Mouse (Mus musculus) lung, postnatal 0 days (tissue): Measurements from ENCODE around the gene Smarcd3. TPM values are rescaled to one million over a fixed set of nuclear protein-coding genes. Genes with fewer than 3 reads are reported as not detected.

Source experiments
- ATAC-seq: fragments of 200-750 bp; cut with Nextera tagmentation; 2 replicates; pipeline ENCODE4 v1.8.0; 2017; ENCODE audit warnings: moderate library complexity
- DNase-seq: peaks from one replicate; pipeline ENCODE4 v3.0.0-alpha.2; 2016; ENCODE audit warnings: low spot score
- H3K27ac ChIP-seq: fragments of 300-500 bp; sonication (generic); 2 replicates; pipeline ENCODE4 v1.5.1; 2014; ENCODE audit warnings: antibody characterized with exemption, mild to moderate bottlenecking, low read length, mixed read lengths
- H3K27me3 ChIP-seq: fragments of 300-500 bp; sonication (generic); replicated peaks from 2 replicates; pipeline ENCODE4 v1.6.1; 2014; ENCODE audit warnings: low read length, mixed read lengths; ENCODE audit not compliant: insufficient read depth
- H3K36me3 ChIP-seq: fragments of 300-500 bp; sonication (generic); 2 replicates; pipeline ENCODE4 v1.6.1; 2014; ENCODE audit warnings: low read length, mixed read lengths; ENCODE audit not compliant: insufficient read depth
- H3K4me1 ChIP-seq: fragments of 300-500 bp; sonication (generic); 2 replicates; pipeline ENCODE4 v1.6.1; 2014; ENCODE audit warnings: antibody characterized with exemption, low read depth, low read length, mixed read lengths; ENCODE audit not compliant: insufficient read depth
- H3K4me2 ChIP-seq: fragments of 300-500 bp; sonication (generic); replicated peaks from 2 replicates; pipeline ENCODE4 v1.6.1; 2014; ENCODE audit warnings: low read depth, mild to moderate bottlenecking, low read length, moderate library complexity, mixed read lengths
- H3K4me3 ChIP-seq: fragments of 300-500 bp; sonication (generic); 2 replicates; pipeline ENCODE4 v1.5.1; 2014; ENCODE audit warnings: low read depth, low read length
- H3K9ac ChIP-seq: fragments of 300-500 bp; sonication (generic); replicated peaks from 2 replicates; pipeline ENCODE4 v1.6.1; 2014; ENCODE audit warnings: low read depth, mild to moderate bottlenecking
- H3K9me3 ChIP-seq: fragments of 300-500 bp; sonication (generic); 2 replicates; pipeline ENCODE4 v1.6.1; 2016; ENCODE audit warnings: low read length, mixed read lengths
- CTCF ChIP-seq: IDR thresholded peaks from 2 replicates; pipeline ENCODE4 v1.5.1; 2016; ENCODE audit warnings: antibody characterized with exemption, mild to moderate bottlenecking
- EP300 ChIP-seq: IDR thresholded peaks from 2 replicates; pipeline ENCODE4 v1.6.1; 2016; ENCODE audit warnings: antibody characterized with exemption, mild to moderate bottlenecking, control low read depth
- WGBS: fragments of 180-500 bp; shearing (Covaris S2); extraction: QIAGEN DNeasy Blood & Tissue Kit; methylation state at CpG from one replicate; pipeline ENCODE4 v1.1.7; 2014; 5-methylcytosine and 5-hydroxymethylcytosine counted together
- polyA plus RNA-seq: library from polyadenylated mRNA; unstranded; fragments of >200 nt; fragmentation: Nextera tagmentation; extraction: Ambion mirVana; gene quantifications from 2 replicates; pipeline ENCODE4 v1.2.1, GENCODE M21; 2015

The Smarcd3 gene
- polyA plus RNA-seq, 1 experiment from 2014 or later = 8.0 TPM

DNA sequence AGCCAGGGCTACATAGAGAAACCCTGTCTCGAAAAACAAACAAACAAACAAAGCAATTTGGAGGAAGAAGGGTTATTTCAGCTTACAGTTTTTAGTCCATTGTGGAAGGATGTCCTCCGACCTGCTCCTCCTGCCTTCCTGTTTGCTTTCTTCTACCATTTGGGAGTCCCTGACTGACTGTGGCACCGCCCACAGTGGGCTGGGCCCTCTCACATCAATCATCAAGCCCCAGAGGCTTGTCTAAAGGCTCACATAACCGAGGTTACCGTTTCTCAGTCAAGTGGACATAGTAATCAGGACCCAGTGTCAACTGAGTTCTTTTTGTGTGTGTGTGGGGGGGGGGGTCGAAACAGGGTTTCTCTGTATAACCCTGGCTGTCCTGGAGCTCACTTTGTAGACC is 13.9 kb upstream of the Smarcd3 start:
- 42% methylated on average over 6 of the region's 6 CpGs for WGBS
- TF ChIP-seq EP300 (no peak), CTCF (no peak)

GRCm38 (mm10) chr5:24636987-24637386 is 12.8 kb upstream of the Smarcd3 start:
- no peaks in the 10 kb centered on the region for H3K9me3 ChIP-seq
- H3K9ac ChIP-seq = no peak overlapping the region
- TF ChIP-seq CTCF (peak; percentile 21), EP300 (no peak)
- H3K36me3 ChIP-seq = no peaks in the 10 kb centered on the region
- no peak overlapping the region for H3K4me3 ChIP-seq
- no peak overlapping the region for H3K27ac ChIP-seq
- WGBS = 66% methylated on average over 4 of the region's 4 CpGs
- H3K4me1 ChIP-seq = no peaks in the 10 kb centered on the region
- DNase-seq (no peak), ATAC-seq (no peak)
- H3K4me2 ChIP-seq = no peak overlapping the region
- H3K27me3 ChIP-seq = no peaks in the 10 kb centered on the region

More for the DNA sequence above, 13.9 kb upstream of the Smarcd3 start:
- no peak for ATAC-seq
- Histone ChIP-seq H3K36me3 (no peaks in the 10 kb centered on the region), H3K4me3 (no peak overlapping the region), H3K4me2 (no peak overlapping the region), H3K9me3 (no peaks in the 10 kb centered on the region), H3K27ac (no peak overlapping the region), H3K9ac (no peak overlapping the region), H3K27me3 (no peaks in the 10 kb centered on the region), H3K4me1 (no peaks in the 10 kb centered on the region)
- no peak for DNase-seq

GRCm38 (mm10) chr5:24635526-24636141 is 11.4 kb upstream of the Smarcd3 start:
- H3K27ac ChIP-seq = no peak overlapping the region
- no peaks in the 10 kb centered on the region for H3K4me1 ChIP-seq
- 67% methylated on average over 6 of the region's 6 CpGs for WGBS
- no peak for DNase-seq
- no peak overlapping the region for H3K4me3 ChIP-seq
- no peaks in the 10 kb centered on the region for H3K36me3 ChIP-seq
- no peak for ATAC-seq
- no peak for TF ChIP-seq EP300
- TF ChIP-seq CTCF = no peak
- H3K9ac ChIP-seq = no peak overlapping the region
- no peaks in the 10 kb centered on the region for H3K9me3 ChIP-seq
- no peak overlapping the region for H3K4me2 ChIP-seq
- H3K27me3 ChIP-seq = no peaks in the 10 kb centered on the region

GRCm38 (mm10) chr5:24635093-24635492 is 10.9 kb upstream of the Smarcd3 start:
- Histone ChIP-seq H3K36me3 (no peaks in the 10 kb centered on the region), H3K27ac (no peak overlapping the region), H3K4me2 (no peak overlapping the region), H3K4me3 (no peak overlapping the region), H3K9me3 (no peaks in the 10 kb centered on the region), H3K4me1 (no peaks in the 10 kb centered on the region), H3K27me3 (no peaks in the 10 kb centered on the region), H3K9ac (no peak overlapping the region)
- WGBS = 29% methylated on average over 1 of the region's 1 CpGs
- DNase-seq = no peak
- TF ChIP-seq EP300 (no peak), CTCF (no peak)
- ATAC-seq = no peak

DNA sequence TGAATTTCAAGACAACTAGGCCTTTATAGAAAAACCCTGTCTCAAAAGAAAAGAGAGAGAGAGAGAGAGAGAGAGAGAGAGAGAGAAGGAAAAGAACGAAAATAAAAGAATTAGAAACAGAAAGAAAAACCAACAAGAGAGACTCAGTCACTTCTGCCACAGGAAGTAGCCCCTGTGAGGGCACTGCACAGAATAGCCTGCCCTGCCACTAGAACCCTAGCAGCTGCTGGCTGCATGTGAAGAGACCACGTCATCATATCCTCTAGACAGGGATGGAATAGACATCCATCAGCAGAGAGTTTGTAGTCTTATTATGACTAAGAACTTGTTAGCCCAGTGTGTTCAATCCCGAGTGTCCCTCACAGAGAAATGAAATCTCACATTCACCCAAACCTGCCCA is 5.5 kb upstream of the Smarcd3 start:
- no peak for ATAC-seq
- TF ChIP-seq CTCF (no peak), EP300 (no peak)

DNA sequence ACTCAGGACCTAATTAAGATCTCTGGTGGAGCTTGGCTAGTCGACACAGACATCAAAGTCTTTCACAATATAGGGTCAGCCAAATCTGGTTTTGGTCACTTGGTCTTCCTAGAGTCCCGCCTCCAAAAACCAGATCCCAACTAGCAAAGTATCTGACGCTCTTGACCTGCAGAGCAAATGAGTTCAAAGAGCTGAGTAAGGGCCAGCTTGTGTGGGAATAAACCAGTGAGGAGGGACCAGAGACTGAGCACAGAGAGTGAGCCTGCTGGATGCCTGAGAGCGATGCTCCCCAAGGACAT is 560 bp upstream of the Smarcd3 start:
- no peak overlapping the region for H3K4me3 ChIP-seq
- DNase-seq (no peak), ATAC-seq (no peak)
- no peaks in the 10 kb centered on the region for H3K9me3 ChIP-seq
- TF ChIP-seq EP300 (no peak), CTCF (no peak)
- no peaks in the 10 kb centered on the region for H3K4me1 ChIP-seq
- no peaks in the 10 kb centered on the region for H3K27me3 ChIP-seq
- no peak overlapping the region for H3K9ac ChIP-seq
- no peak overlapping the region for H3K4me2 ChIP-seq
- no peaks in the 10 kb centered on the region for H3K36me3 ChIP-seq
- no peak overlapping the region for H3K27ac ChIP-seq
- WGBS = 31% methylated on average over 4 of the region's 4 CpGs

More for the DNA sequence above, 5.5 kb upstream of the Smarcd3 start:
- no peaks in the 10 kb centered on the region for H3K9me3 ChIP-seq
- H3K9ac ChIP-seq = no peak overlapping the region
- no peak overlapping the region for H3K4me2 ChIP-seq
- H3K4me3 ChIP-seq = no peak overlapping the region
- DNase-seq = no peak
- no peaks in the 10 kb centered on the region for H3K4me1 ChIP-seq
- no peaks in the 10 kb centered on the region for H3K36me3 ChIP-seq
- no peak overlapping the region for H3K27ac ChIP-seq
- H3K27me3 ChIP-seq = no peaks in the 10 kb centered on the region
- whole genome bisulfite sequencing = 41% methylated on average over 3 of the region's 3 CpGs
